Mouse (Mus musculus) spleen, postnatal 14 days (tissue): ENCODE data around the gene Timp1.

Experiments used
- DNase-seq, 2 experiments: peaks; one replicate each; pipeline ENCODE4 v3.0.0; 2021 to 2022; ENCODE audit warnings: low spot score in 2 of 2

The Timp1 gene

DNA sequence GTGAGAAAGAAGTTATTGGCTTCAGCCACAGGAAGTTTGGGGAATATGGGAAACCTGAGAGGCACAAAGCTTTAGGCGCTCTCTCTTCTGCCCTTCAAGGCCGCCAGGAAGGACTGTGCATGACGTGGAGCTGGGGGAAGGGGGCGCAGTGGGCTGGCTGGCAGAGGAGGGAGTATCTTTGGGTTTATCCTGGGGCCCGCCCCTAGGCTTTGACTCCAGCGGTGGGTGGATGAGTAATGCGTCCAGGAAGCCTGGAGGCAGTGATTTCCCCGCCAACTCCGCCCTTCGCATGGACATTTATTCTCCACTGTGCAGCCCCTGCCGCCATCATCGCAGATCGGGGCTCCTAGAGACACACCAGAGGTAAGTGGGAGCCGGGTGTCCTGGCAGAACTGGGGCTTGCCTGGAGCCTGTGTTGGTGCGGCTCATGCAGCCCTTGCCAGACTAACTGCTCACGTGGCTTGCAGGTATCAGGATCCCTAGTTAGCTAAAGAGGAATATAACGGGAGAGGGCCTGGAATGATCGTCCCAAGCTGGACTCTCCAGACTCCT lies at the start of gene Timp1:
Gene Timp1 (plus strand): TSS at position 205 of the 552 bp plus-strand sequence.
- no peak for DNase-seq

DNA sequence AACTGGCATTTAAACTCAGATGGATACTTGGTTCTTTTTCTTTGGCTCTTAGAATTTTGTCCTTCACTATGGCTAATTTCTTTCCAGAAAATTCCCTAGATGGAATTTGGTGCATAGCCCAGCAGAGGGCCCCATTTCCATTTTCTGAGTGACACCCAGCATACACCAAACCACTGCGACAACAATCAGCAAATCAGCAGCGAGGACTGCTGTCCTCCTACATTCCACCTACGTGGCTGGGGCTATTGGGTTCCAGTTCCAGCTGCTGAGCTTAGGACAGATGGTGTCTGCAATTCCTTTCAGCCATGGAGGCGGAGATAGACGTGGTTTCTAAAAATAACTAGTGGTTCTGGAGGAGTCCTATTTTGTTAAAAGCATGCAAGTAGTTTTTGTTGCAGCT lies 41.0 kb upstream of the Timp1 start:
- no peak for DNase-seq

DNA sequence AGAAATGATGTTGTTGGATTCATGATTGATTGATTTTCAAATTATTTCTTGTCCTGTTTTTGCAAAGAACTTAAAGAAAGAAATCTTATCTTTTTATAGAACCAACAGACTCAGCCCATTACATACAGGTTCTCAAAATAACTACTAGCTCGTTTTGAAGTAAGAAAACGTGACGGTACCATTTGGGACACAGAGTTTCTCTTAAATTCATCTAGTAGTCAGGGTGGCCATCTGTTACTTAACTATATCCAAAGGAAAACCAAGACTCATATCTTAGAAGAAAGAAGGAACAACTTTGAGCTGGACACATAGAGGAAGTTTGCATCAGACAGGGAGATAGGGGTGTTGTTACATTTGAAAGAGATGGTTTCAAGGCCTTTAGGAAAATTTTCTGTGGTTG lies 22.7 kb upstream of the Timp1 start:
- DNase-seq = no peak

DNA sequence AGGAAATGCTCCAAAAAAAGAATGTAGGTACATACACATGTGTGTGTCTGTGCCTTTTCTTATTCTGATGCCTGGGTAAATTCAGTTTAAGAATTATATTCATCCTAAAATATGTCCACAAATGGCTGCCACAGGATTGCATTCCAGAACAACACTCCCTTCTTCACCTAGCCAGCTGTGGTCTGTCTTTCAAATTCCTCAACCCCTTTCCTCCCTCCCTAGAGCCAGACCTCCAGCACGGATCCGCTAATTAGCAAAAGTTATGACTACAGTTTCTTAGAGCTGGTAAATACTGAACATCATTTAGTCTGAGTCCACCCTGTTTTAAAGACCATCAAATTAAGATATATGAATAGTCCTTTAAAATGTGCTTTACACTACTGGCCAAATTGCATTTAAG lies 22.1 kb upstream of the Timp1 start:
- no peak for DNase-seq

DNA sequence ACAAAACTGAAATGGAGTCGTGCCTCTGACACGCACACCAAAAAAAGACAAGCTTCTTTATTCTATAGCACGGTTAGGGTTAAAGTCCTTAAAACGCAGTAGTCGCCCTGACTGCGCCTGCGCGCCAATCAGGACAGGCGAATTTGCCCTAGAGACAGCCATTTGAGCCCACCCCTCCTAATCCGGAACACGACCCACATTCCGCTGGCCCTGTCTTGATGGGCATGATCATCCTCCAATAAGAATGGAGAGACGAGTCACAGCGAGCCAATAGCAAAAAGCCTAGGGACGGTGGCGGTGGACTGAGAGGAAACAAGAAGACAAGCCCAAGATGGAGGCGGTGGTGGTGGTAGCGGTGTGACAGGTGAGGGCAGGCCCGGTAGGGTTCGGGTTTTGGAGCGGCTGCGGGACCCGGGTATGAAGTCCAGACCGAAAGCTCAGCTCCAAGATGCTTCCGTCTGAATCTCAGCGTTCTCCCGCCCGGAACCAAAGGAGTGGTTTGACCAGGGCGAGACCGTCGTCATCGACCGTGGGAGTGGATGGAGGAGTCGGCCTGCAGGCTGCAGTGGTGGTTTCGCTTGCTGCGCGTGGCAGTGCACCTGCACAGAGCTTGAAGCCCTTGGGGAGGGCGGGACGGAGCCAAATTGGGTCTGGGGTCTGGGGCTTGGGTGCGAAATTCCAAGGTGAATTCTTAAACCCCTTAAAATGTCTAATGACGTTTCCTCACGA lies 21.5 kb upstream of the Timp1 start:
- DNase-seq = peak; percentile 64 to 70

DNA sequence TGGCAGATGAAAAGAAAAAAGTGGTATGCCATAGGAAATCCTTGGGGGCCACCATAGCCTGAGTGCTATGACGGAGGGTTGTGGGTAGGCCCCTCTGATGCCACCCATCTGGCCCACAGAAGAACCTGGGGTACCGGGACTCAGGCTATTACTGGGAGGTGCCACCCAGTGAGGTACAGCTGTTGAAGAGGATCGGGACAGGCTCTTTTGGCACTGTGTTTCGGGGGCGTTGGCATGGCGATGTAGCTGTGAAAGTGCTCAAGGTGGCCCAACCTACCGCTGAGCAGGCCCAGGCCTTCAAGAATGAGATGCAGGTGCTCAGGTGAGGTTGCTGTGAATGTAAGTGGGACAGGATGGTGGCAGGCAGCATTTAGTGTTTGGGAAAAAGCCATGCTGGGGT lies 16.2 kb upstream of the Timp1 start:
- no peak for DNase-seq

DNA sequence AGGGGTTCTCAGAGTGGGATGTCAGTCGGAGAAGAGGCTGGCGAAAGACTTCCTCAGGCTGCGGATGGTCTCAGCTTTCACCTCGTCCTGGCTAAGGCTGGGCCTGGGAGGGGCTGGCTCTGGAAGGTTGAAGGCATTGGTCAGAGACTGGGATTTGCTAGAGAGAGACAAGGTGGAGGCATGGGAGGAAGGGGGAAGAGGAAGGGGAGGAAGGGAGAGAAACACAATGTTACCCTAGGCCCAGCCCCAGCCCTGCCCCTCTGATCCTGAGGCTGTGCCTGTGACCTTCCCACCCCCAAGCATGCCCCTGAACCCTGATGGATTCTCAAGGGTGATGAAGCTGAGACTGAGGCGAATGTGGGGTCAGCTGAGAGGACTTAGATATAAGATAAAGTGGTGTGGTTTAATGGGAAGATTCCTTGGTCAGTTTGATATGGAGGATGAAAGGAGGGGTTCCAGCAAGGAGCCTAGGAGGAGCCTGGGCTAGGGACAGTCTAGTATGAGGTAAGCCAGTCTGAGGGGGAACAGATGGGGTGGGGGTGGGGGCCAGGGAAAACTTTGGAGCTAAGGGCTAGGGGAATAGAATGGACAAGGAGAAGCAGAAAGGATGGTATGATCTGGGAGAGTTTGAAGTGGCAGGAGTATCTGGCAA lies 8.4 kb upstream of the Timp1 start:
- no peak for DNase-seq

DNA sequence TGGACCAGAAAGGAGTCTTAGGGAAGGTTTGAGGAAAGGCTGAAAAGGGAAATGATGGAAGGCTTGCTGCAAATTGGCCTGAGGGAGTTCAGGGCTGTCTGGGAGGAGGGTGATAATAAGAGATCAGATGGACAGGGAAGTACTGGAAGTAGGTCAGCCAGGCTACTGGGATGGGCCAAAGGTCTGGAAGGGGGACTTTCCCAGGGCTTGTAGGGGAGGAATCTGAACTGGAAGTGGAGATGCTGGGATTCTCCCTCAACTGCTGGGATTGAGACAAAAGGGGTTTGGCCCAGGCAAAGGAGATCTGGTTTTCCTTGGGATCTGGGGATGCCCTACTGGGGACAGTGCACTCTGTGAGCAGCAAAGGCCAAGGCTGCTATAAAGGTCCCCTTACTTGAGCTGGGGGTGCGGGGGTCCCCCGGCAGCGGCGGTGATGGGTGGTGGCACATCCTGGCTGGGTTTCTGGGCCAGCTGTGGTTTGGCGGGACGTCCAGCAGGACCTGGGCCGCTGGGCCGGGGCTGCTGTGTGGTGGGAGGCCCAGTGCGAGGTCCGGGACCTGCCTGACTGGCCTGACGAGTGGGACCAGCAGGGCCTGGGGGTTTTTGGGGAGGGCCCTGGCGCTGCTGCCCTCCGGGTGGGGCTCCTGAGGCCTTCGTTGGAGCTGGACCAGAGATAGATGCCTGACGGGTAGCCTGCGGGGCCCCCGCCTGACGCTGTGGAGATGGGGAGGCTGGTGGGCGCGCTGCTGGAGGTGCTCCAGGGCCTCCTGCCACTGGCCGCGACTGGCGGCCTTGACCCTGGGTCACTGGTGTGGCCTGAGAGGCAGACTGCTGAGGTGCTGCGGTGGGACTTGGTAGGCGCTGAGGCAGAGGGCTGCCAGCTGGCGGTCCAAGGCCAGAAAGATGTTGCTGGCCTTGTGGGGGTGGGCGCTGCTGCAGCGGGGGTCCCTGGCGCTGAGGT lies 7.6 kb upstream of the Timp1 start:
- no peak for DNase-seq

DNA sequence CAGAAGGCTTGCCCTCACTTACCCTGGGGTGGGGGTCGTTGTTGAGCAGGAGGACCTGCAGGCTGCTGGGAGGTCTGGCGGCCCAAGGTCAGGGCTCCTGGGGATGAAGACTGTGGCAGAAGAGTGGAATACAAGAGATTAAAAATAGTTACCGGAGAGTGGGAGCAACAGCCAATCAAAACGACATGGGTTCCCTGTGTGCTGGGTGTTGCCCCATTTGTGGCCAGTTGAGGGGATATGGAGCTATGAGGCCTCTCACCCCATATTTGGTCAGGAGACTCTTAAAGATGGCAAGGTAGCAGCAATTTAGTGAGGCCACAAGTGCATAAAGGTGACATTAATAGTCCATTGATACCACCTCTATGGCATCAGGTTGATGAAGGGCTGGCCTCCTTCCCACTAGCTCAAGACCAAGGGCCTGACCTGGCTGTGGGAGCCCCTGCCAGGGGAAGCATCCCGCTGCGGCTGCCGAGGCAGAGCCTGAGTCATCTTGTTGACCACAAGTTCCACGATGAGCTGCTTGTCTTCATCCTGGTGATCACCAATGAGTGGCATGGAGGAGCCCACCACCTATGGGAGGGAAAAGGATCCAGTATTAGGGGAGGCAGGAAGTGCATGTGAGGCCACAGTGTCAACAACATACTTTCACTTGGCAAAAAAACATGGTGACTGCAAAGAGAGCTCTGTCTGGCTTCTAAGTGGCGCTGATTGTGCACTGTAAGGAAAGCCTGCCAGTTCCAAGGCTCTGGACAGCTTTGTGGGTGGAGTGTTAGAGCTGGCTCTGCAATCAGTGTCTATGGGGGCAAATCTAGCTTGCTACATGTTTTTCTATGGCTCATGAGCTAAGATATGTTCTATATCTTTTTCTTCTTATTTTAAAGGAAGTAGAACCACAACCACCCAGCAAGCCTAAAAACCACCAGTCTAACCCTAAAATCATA lies 6.5 kb upstream of the Timp1 start:
- DNase-seq = no peak

DNA sequence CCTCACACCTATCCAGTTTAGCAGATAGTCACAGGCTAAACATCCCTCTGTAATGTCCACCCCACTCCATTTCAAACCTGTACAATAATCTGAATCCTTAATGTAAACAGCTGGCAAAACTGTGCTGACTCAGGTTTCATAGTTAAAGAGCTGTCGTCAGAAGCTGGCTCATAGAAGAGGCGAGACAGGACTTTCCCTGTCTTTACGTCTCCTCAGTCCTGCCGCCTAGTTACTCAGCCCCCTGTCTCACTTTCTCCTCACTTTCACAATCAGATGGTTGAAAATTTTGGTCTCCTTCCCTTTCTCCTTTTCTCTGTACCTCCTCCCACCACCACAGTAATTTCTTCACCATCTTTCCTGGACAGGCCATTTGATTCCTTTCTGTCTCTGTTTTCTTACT lies 1.9 kb upstream of the Timp1 start:
- DNase-seq = no peak

DNA sequence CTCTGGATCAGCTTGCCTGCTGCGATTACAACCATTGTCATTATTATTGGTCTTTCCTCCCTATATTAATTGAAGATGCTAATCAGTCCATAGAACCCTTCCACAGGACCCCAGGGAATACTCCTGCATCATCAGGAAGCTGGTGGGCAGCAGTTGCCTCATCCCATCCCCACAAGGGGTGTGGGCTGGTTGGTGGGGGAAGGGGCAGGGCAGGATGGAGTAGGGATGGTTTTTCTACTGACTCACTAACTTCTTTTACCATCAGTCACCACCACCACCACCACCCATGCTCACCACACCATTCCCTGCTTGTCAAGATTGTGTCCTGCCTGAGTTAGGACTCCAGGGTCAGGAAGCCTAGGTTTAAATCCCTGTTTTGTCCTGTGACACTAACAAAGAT lies 763 bp upstream of the Timp1 start:
- DNase-seq = no peak

DNA sequence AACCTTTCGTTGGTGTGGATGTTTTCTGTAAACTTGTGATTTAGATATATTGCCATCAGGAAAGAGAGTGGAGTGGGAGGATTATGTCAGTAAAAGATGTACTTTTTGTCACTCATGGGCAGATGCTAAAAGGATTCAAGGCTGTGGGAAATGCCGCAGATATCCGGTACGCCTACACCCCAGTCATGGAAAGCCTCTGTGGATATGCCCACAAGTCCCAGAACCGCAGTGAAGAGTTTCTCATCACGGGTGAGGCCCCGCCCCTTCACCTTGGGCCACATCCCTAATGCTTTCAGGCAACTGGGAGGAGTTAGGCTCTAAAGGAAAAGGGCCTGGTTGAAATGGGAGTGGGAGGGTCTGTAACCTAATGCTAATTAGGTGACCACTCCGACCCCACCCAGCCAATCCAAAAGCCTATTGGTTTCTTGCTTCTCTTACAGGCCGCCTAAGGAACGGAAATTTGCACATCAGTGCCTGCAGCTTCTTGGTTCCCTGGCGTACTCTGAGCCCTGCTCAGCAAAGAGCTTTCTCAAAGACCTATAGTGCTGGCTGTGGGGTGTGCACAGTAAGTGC lies 3.0 kb downstream of the Timp1 start:
- no peak for DNase-seq

DNA sequence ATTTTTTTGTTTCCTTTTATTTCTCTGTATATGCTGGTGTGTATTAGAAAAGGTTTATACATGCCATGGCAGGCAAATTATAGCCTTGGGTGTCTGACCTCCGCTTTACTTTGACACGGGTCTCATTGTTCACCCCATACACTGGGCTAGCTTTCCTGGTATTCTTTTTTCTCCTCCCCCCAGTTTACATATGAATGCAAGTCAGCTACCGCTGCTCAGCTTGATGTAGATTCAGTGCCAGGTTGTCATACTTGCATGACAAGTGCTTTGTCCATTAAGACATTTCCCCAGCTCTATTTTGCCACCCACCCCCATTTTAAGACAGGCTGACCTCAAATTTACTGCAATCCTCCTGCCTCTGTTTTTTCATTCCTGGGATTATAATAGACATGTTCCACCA lies 5.3 kb downstream of the Timp1 start:
- DNase-seq = no peak

DNA sequence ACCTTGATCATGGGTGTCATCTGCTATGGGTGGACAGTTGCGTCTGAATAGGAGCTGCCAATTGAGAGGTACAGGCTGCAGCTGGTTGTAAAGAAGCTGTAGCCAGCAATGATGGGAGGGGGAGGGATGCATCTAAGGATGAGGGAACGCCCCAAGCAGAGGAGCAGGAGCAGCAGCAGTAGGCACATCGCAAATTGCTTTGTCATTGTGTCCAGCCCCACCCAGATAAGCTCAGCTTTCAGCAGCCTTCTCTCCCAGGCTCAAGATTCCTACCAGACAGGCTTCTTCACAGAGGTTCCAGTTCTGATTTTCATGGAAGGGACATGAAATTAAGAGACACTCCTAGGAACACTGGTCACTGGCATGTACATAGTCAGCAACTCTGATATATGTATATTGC lies 40.1 kb downstream of the Timp1 start:
- DNase-seq = no peak

DNA sequence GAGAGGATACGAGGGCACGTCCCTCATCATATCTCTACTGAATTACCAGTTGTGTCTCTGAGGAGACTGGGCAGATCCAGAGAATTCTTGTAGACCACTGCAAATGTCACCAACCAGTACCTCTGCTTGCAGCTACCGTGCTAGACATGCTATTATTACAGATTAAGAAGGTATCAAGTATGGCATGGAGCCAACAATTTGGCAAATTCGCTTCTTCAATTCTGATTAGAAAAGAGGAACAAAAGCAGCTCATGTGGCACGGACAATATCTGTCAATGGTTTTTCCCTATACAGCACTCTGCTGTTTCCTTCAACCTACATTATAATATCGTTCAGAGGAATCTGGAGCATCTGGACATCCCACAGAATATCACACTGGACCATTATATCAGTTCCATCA lies 43.8 kb downstream of the Timp1 start:
- no peak for DNase-seq

DNA sequence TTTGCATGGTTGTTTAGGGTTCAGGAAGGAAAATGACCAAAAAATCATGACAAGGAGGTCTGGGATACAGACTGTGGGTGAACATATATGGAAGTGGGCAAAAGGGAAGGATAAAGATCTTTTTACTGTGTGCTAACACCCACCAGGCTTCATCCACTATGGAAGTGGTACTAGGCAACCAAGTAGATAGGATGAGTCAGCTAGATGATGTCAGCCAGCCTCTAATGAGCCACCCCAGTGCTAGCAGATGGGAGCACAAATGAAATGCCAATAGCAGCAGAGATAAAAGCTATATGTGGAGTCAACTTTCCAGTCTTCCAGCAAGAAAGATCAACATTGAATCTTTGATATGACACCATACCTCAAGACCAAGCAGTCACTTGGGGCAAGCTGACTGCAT lies 45.1 kb downstream of the Timp1 start:
- DNase-seq = no peak

DNA sequence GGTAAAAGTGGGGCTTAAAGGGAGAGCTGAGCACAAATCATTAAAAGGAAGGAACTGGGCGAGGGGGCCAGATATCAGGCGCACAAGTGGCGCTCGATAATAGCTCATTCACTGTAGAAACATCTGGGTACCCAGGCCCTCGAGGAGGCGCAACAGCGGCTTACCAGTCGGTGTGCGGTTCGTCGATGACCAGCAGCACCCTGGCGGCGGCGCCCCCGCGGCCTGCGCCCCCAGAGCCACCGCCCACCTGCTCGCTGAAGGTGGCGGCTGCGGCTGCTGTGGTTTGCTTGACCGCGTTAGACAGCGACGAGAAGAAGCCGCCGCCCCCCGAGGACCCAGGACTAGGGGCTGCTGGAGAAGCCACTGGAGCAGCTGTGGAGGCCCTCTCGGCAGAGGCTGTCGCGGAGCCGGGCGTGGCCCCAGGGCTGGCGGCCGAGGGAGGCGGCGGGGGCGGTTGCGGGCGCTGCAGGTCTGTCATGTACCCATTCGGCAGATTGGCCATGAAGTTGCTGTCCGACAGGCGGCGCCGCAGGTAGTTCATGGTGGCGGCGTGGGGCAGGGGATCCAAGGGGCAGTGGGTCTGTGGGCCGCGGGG lies 50.4 kb downstream of the Timp1 start:
- DNase-seq = no peak

DNA sequence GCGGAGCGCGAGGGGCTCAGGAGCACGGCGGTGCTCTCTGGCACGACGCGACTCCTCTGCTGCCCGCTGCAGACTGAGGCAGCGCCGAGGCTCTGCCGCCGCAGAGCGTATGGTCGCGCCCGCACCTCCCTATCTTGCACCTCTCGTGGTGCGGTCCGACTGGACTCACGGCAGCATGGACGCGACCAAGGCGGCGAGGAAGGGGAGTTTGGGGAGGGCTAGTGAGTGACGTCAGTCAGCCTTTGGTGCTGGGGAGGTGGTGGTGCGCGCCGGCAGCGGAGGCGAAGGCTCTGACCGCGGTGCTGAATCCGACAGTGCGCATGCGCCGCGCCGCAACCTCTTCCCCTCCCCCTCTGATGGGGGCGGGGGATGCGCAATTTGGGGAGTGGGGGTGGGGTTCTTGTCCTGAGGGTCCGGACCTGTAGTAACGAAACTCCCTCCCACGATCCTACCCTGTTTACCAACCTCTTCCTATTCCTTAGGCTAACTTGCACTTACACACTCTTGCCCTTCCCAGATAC lies 50.9 kb downstream of the Timp1 start, which contains the start of gene Syn1:
Gene Syn1 (minus strand): TSS at position 161 of the 521 bp plus-strand sequence.
- DNase-seq = peak; percentile 28 to 47

DNA sequence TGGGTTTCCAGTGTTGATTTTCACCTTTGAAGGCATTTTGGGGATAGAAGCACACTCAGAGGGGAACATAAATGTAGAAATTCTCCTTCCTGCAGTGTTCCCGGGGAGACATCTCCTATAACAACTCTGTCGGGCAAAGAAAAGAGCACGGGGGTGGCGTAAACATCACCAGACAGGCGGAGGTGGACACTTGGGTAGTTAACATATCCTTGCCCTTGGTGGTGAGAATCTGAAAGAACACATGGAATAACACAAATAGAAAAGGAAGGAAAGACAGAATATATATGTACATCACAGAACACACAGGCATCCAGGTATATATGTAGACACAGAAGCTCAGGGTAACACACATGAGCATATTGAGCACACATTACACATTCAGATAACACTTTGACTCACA lies 51.4 kb downstream of the Timp1 start:
- DNase-seq = no peak

DNA sequence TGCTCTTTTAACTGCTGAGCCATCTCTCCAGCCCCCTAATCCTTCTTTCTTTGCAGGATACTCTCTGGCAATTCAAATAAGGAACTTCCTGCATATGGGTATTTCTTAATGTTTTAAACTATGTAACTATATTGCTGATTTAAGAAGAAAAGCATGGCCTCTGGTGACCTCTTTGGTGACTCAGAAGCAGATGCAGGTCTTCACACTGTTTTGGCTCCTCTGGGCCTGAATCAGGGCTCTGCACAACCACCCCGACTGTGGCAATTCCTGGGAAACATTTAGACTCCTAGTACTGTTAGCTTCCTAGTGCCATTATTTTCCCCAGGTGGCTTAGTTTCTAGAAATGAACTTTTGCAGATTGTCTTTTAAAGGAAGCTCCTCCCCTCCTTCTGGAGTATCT lies 53.5 kb downstream of the Timp1 start:
- no peak for DNase-seq
